Mouse (Mus musculus): ENCODE data around the gene Adam22.

- TF ChIP-seq CTCF (IDR thresholded peaks at IDR 0.05; ENCODE audit: low read depth, low read length) (no peak), POLR2A (IDR thresholded peaks at IDR 0.05; ENCODE audit: borderline replicate concordance, low read depth, low read length) (no peak)
Observed at GRCm38 (mm10) chr5:8416683-8417413, 48.9 kb upstream of the Adam22 start.

Data from bone marrow macrophage, adult 2 months (primary cell).